Mouse (Mus musculus): ENCODE measurements around the gene Bhlha15.
A peak's percentile ranks its signal among the peaks of the same experiment; 100 is the strongest.

Gene Bhlha15

DNA sequence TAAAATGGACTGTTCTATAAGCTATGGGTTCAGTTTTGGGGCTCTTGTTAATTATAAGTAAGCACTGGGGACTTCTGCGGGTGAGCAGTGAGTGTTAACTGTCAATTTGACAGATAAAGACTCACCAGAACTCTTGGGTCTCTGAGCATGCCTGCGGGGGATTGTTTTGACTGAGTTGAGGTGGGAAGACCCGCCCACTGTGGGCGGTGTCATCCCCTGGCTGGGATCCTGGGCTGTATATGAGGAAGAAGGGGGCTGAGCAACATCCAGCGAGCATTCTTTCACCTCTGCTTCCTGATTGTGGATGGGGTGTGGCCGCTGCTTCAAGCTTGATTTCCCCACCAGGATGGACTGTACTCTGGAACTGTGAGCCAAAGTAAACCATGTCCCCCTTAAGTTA, 44.1 kb downstream of the Bhlha15 start:
- DNase-seq: peak in 1 of 2 experiments; percentile 30

DNA sequence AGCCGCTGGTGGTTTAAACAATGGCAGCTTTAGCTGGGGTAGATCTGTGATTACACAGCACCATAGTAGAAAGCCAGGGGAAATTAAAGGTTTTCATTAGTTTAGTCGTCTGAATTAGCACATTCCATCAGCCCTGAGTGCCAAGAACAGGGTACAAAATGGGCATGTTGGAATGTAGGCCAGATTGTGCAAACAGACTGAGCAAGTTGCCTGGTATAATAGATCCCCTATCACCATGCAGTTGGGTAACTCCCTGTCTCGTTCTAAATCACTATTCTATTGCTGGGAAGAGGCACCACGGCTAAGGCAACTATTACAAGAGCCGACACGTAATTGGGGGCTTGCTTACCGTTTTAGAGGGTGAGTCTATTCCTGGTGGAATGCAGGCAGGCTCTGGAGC, 44.6 kb downstream of the Bhlha15 start:
- DNase-seq: no peak

- DNase-seq: no peak
These were observed 48.9 kb downstream of the Bhlha15 start for GRCm38 (mm10) chr5:144238969-144239368.

All from kidney, postnatal 36 days (tissue).